Mouse (Mus musculus) spleen, adult 12 weeks (tissue): ENCODE results near the gene Gm10100.
"Not testable (repeated sequence)": the region's sequence is repeated elsewhere in the genome, so short reads cannot be mapped to it uniquely, and the experiment has no call there.

Source experiments
- DNase-seq: peaks from one replicate; pipeline ENCODE4 v3.0.0; 2022; ENCODE audit warnings: low spot score

Gm10100 gene

DNA sequence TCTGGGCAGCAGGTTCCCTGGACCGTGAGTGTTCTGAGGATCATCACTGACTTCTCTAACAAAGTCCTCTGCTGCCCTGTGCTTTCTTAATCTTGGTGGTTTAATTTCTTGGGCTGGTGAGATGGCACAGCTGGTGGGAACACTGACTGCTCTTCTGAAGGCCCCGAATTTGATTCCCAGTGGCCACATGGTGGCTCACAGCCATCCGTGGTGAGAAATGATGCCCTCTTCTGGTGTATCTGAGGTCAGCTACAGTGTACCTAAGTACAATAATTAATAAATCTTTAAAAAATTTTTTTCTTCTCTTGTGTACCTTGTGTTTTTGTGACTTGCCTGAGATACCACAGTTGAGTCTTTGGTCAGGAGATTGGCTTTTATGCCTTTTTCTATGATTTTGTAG is 26.0 kb downstream of the Gm10100 start:
- not testable (repeated sequence) for DNase-seq

DNA sequence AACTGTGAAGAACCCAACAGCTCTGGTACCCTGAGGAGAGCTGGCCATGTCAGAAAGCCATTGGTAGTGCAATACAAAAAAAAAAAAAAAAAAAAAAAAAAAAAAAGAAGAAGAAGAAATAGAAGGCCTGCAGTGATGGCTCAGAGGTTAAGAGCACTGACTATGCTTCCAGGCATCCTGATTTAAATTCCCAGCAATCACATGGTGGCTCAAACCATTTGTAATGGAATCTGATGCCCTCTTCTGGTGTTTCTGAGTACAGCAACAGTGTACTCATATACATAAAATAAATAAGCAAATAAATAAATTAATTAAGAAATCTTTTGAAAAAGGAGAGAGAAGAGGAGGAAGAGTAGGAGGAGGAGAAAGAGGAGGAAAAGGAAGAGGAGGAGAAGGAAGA is 27.2 kb downstream of the Gm10100 start:
- DNase-seq, result no peak

DNA sequence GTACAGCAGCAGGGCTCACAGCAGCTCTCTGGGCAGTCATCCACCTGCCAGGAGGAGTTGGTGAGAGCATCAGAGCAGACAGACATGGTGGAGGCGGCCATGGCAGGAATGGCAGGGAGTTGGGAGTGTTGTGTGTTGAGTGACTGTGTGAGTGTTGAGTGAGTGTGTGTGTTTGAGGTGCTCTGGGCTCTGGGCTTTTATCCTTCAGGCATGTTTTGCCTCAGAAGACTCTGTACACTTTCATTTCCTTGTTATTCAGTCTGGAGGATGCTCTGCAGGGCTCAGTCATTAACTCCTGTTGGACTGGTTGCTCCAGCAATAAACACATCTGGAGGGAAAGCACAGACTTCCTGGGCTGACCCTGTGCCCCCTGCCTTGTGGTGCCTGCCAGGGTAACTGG is 33.3 kb downstream of the Gm10100 start, which contains the start of gene Gm3233:
Gene Gm3233 (minus strand): TSS at position 101 of the 400 bp plus-strand sequence.
- not testable (repeated sequence) for DNase-seq

- no peak for DNase-seq
These were observed 43.4 kb downstream of the Gm10100 start for GRCm38 (mm10) chr10:77769727-77770126.

GRCm38 (mm10) chr10:77771225-77771624 is 44.9 kb downstream of the Gm10100 start, which contains the start of gene Gm3238:
TSS of gene Gm3238 (minus strand) at chr10:77771325.
- not testable (repeated sequence) for DNase-seq

DNA sequence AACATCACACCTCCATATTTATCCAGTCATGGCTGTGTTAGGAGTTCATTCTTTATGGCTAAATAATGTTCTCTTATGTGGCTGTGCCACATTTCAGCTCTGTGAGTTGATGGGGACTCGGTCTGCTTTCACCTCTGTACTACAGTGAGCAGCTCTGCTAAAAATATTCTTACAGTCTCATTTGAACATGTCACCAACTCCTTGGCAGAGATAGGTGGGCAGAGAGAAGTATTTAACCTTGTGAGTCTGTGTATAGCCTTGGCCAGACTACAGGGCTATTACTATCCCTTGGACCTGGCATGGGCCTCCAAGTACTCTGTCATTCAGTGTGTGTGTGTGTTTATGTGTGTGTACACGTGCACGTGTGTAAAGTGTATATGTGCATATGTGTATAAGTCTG is 45.9 kb downstream of the Gm10100 start:
- DNase-seq, result not testable (repeated sequence)
